In the genomic region with DNA sequence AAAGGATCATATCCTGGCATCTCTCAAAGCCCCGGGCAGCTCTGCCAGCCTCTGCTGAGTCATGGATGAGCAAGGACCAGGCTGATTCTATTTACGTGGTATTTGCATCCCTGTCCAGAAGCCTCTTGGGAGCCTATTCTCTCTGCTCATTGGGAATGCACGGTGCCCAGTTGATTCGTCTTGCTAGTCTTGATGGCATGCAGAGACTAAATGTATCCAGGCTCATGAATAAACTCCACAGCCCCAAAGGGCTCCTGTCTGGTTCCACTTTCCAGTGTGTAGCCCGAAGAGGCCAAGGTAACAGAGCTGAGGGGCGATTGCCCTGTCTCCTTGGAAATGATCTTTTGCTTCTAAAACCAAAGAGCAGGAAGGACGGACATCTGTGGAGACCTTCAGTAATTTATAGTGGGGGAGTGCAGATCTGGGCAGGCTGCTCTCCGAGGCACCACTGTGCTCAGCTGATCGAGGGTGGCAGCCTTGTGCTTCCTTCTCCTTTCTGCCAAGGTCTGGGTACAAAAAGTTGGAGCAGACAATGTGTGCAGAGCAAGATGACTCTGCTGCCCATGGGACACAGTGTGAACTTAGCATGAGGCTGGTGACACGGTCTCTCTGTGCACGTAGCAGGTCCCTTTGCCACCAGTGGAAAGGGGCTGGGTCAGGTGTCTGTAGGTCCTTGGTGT, we compare ENCODE assay signal across 8 mouse cellular contexts.
DNase-seq lines count a peak whose midpoint lies in the region; ATAC-seq lines count a peak whose summit lies in the region.

No protein-coding gene starts in this region.

- peak; percentile 59 for ATAC-seq in midbrain, embryonic 16.5 days

- H3K4me3 ChIP-seq in forebrain, embryonic 10.5 days, result peak overlapping the region; percentile 59
- peak overlapping the region; percentile 39; the same call in 1 of the 2 replicates for H3K4me3 ChIP-seq in midbrain, embryonic 16.5 days (ENCODE audit: low read depth, low read length)

- H3K4me2 ChIP-seq in midbrain, embryonic 16.5 days (ENCODE audit: low read length), result peak overlapping the region; percentile 65

- H3K27me3 ChIP-seq in forebrain, embryonic 10.5 days (ENCODE audit: poor library complexity, severe bottlenecking), result no peaks in the 10 kb centered on the region; the same call in 1 of the 2 replicates
- H3K27me3 ChIP-seq in midbrain, embryonic 16.5 days (ENCODE audit: control insufficient read depth, insufficient read depth, low read depth, low read length), result no peaks in the 10 kb centered on the region

- DNase-seq in heart, adult 11 months, result peak; percentile 90
- DNase-seq in heart, postnatal 36 days, result no peak
- peak; percentile 61 for DNase-seq in adrenal gland, postnatal 14 days
- no peak for DNase-seq in forebrain, embryonic 10.5 days (ENCODE audit: extremely low spot score, low spot score)
- DNase-seq in layer of hippocampus, adult 18-20 months (ENCODE audit: low spot score in 2 of 2), result peak; percentile 52 to 62
- DNase-seq in yolk sac, embryonic 10.5 days (ENCODE audit: low spot score), result no peak
- DNase-seq in lung, postnatal 4 days, result no peak

- 66% methylated on average over 11 of the region's 11 CpGs for WGBS in forebrain, embryonic 10.5 days
- 16% methylated on average over 11 of the region's 11 CpGs for WGBS in midbrain, embryonic 16.5 days

- H3K36me3 ChIP-seq in forebrain, embryonic 10.5 days (replicated peaks), result no peaks in the 10 kb centered on the region
- H3K36me3 ChIP-seq in midbrain, embryonic 16.5 days (ENCODE audit: control insufficient read depth, insufficient read depth, low read length), result no peaks in the 10 kb centered on the region

- peak overlapping the region; percentile 95 for H3K27ac ChIP-seq in forebrain, embryonic 10.5 days
- H3K27ac ChIP-seq in midbrain, embryonic 16.5 days (ENCODE audit: low read length), result peak overlapping the region; percentile 95

- H3K9me3 ChIP-seq in forebrain, embryonic 10.5 days, result no peaks in the 10 kb centered on the region
- H3K9me3 ChIP-seq in midbrain, embryonic 16.5 days (replicated peaks; ENCODE audit: control insufficient read depth, low read length, poor library complexity, severe bottlenecking), result no peaks in the 10 kb centered on the region

- H3K4me1 ChIP-seq in forebrain, embryonic 10.5 days, result peaks cover 50% of the 10 kb centered on the region
- peaks cover 20% of the 10 kb centered on the region for H3K4me1 ChIP-seq in midbrain, embryonic 16.5 days (ENCODE audit: control insufficient read depth, insufficient read depth, low read length)

- intact Hi-C loops in heart, postnatal 36 days (cut with DNase I), result loop anchor here (2.0 kb wide), 1 partner anchor 38 kb away; no protein-coding TSS in a partner anchor

- peak overlapping the region; percentile 23; the same call in 1 of the 2 replicates for H3K9ac ChIP-seq in midbrain, embryonic 16.5 days (ENCODE audit: low read depth, low read length)

Comparison
In these comparisons a context has a peak if more than half of its experiments do, and no peak if none do; other contexts are left out.
1. DNase-seq: peak in heart, adult 11 months (single experiment), adrenal gland, postnatal 14 days (single experiment) and layer of hippocampus, adult 18-20 months (2 of 2); none in heart, postnatal 36 days (0 of 2), forebrain, embryonic 10.5 days (single experiment), yolk sac, embryonic 10.5 days (single experiment) and lung, postnatal 4 days (0 of 2).